Mouse (Mus musculus) testis, postnatal 14 days (tissue): ENCODE measurements around the gene Gm10639.
"Not testable (repeated sequence)": the region's sequence is repeated elsewhere in the genome, so short reads cannot be mapped to it uniquely, and the experiment has no call there.

Source experiments
- DNase-seq: peaks from one replicate; pipeline ENCODE4 v3.0.0; 2021; ENCODE audit warnings: low spot score

Gm10639 gene

DNA sequence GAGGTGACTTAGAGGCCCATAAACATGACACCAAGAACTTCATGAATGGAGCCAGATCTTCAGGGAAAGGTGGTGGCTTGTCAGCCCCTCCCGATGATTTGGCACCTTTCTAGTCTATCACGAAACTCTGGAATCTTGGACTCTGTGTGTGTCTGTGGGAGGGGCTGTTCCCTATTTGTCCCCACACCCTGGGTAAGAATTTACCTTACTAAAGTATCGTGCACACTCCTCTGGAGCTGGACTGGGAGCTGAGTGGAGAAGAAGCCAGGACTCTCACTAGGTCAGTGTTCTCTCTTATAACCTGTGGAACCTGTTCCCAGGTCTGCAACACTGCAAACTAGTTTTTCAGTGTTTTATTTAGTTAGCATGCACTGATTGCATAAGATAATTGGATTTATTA is at the start of gene Gm10639:
Gene Gm10639, plus strand, starts transcription at position 201 of the 400 bp plus-strand sequence.
- DNase-seq, result not testable (repeated sequence)

DNA sequence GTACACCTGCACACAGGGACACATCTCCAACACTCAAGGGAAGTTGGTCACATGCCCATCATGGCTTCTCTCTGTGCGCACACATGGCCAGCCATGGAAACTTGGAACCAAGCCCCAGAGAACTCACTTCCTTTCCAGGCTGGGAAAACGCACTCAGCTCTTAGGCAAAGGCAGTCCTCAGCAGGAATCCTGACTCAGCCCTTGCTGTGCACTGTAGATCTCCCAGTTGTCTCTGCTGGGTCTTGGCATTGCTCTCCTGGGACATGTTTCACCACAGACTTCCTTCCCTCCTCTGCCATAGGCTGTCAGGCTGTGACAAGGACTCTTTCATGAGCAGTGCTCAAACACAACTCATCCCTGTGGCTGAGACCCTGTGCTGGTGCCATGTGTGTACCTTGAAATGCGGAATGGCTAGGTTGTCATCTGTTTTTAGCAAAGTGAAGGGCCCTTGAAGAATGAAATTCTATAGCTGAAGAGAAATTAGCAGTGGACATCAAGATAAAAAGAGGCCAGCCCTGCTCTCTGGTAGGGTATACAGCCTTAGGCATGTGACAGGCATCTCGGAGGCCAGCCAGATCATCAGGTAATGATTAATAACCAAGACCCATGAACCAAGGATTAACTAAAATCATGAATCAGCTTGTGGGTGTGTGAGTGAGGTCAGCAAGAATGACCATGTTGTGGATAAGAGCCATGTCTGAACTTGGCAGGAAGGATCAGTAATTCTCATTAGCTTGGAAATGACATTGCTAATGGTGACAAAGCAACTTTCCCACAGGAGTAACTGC is 33.8 kb upstream of the Gm10639 start:
- DNase-seq, result not testable (repeated sequence)

DNA sequence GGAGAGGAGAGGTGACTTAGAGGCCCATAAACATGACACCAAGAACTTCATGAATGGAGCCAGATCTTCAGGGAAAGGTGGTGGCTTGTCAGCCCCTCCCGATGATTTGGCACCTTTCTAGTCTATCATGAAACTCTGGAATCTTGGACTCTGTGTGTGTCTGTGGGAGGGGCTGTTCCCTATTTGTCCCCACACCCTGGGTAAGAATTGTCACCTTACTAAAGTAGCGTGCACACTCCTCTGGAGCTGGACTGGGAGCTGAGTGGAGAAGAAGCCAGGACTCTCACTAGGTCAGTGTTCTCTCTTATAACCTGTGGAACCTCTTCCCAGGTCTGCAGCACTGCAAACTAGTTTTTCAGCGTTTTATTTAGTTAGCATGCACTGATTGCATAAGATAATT is 32.8 kb upstream of the Gm10639 start, which contains the start of gene Gm3776:
Gene Gm3776, plus strand, starts transcription at position 216 of the 400 bp plus-strand sequence.
- not testable (repeated sequence) for DNase-seq

DNA sequence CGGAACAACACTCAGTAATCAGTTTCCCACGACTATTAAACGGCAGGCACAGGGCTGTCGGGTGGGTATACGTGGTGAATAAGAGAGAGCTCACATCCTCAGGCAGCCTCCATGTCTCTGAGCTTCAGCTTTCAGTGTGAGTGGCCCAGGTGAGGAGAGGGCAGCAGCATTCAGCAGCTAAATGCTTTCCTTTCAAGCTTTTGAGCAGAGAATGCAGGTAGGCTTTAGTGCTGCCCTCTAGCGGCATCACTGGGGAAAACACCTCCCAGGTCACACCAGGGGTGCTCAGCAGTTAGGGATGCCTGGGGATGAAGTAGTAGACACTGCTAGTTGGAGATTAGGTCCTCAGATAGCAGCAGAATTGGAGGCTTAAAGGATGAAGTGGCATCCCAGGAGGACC is 30.0 kb upstream of the Gm10639 start:
- peak; percentile 39 for DNase-seq

DNA sequence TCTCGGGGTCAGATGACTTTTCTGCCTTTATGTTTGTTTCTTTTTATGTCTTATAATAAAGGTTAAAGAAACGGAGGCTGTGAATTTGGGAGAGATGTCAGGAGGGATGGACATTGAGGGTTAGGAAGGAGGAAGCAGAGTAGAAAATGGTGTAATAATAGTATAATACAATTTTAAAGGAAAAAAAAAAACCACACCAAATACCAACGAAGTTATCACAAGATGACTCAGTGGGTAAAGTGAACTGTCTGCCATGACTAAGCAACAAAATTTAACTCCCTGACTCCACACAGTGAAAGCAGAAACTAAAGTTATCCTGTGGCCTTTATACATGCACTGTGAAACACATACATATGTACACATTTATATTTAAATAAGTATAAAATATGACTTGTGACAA is 18.8 kb upstream of the Gm10639 start:
- not testable (repeated sequence) for DNase-seq

DNA sequence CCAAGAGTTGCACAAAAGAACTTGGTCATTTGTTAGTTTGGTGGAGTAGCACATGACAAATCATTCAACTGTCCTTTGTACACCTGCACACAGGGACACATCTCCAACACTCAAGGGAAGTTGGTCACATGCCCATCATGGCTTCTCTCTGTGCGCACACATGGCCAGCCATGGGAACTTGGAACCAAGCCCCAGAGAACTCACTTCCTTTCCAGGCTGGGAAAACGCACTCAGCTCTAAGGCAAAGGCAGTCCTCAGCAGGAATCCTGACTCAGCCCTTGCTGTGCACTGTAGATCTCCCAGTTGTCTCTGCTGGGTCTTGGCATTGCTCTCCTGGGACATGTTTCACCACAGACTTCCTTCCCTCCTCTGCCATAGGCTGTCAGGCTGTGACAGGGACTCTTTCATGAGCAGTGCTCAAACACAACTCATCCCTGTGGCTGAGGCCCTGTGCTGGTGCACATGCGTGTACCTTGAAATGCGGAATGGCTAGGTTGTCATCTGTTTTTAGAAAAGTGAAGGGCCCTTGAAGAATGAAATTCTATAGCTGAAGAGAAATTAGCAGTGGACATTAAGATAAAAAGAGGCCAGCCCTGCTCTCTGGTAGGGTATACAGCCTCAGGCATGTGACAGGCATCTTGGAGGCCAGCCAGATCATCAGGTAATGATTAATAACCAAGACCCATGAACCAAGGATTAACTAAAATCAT is 7.6 kb upstream of the Gm10639 start:
- DNase-seq, result not testable (repeated sequence)

DNA sequence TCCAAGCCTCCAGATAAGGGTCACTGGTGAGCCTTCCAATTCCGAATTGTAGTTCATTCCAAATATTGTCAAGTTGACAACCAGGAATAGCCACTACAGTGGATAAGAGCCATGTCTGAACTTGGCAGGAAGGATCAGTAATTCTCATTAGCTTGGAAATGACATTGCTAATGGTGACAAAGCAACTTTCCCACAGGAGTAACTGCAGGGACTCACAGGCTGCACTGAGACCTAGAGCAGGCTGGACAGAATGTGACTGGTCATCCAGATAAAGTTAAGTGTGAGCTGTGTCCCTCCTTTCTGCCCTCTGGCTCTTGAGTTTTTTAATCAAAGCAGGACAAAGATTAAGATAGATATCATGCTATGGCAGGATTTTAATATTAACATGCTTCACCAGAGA is 660 bp upstream of the Gm10639 start:
- DNase-seq, result not testable (repeated sequence)

DNA sequence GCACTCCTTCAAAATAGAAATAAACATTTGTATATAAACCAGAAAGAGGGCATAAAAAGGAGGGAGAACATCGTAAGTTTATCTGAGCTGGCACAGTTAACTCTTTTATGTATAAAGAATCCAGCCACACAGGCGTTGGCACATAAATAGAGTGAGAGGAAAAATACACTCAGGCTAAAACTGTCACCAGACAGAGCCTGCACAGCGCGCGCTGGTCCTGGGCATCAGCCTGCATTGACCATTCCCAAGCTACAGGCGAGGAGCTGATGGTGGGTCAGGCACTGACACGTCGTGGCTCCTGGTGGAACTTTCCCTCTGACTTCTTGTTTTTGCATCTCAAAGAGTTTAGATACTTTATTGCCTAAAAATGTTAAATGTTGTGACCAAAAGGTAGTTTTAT is 2.7 kb downstream of the Gm10639 start:
- DNase-seq, result not testable (repeated sequence)

DNA sequence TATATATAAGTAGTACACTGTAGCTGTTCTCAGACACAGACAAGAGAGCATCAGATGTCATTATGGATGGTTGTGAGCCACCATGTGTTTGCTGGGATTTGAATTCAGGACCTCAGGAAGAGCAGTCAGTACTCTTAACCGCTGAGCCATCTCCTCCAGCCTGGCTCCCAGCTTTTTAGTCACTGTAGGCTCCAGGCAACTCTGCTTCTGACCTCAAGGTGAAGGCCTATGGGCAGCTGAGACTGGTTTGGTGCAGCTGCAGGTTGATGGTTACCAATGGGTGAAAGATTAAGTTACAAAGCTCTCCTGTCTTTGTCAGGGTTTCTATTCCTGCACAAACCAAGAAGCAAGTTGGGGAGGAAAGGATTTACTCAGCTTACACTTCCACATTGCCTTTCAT is 4.0 kb downstream of the Gm10639 start:
- DNase-seq, result not testable (repeated sequence)

DNA sequence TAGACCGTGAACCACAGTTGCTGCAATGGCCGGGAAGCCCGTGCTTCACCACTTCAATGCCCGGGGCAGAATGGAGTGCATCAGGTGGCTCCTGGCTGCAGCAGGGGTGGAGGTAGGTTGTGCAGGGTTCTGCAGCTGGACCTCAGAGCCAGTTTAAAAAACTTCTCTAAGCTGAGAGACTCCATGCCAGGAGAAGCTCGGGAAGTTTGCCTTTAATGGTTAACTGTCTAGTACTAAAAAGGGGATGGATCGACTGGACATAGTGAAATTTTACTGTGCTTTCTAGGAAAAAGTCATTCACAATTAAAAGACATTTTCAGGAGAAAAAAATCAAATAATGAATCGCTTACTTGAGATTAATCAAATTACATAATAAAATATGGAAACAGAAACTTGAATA is 5.1 kb downstream of the Gm10639 start:
- DNase-seq, result not testable (repeated sequence)

DNA sequence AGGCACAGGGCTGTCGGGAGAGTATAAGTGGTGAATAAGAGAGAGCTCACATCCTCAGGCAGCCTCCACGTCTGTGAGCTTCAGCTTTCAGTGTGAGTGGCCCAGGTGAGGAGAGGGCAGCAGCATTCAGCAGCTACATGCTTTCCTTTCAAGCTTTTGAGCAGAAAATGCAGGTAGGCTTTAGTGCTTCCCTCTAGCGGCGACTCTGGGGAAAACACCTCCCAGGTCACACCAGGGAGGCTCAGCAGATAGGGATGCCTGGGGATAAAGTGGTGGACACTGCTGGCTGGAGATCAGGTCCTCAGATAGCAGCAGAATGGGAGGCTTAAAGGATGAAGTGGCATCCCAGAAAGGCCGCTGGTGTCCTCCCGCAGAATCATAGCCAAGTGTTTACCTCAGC is 6.4 kb downstream of the Gm10639 start:
- not testable (repeated sequence) for DNase-seq

DNA sequence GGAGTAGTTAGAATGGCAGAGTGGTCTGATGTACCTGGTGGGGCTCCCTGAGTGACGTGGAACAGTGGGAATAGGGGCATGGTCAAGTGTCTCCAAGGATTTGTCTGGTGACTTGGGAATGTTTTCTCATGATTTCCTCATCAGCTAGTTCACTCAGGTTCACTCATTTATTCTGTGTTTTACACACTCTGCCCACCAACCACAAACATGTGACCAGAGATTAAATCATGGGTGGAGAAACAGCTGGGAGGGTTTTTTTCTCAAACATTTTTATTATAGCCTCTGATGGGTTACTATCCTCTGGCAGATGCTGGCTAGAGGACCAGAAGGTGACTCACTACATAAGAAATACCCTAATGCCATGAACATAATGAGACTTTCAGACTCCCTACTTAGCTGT is 8.5 kb downstream of the Gm10639 start:
- no peak for DNase-seq

DNA sequence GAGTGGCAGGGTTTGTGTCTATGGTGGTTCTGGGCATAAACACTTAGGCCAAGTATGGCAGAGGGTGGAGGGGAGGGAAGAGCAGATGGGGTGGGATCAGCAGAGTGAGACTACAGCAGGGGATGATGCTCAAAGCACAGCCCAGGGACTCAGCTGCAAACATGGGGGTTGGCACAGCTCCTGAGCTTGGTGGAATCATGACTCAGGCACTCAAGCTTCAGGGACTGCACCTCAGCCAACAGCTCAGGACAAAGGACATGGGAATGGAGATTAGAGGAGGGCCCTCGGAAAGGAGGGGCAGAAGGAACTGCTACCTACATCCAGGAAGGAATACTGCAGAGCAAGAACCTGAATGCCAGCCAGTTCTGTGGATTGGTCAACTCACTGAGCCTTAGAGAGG is 9.4 kb downstream of the Gm10639 start:
- DNase-seq, result not testable (repeated sequence)

DNA sequence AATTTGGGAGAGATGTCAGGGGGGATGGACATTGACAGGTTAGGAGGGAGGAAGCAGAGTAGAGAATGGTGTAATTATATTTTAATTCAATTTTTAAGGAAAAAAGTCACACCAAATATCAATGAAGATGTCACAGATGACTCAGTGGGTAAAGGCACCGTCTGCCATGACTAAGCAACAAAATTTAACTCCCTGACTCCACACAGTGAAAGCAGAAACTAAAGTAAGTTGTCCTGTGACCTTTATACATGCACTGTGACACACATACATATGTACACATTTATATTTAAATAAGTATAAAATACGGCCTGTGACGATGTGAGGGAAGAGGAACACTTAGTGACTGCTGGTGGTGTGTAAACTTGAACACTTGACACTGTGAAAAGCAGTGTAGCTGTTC is 18.4 kb downstream of the Gm10639 start:
- not testable (repeated sequence) for DNase-seq

DNA sequence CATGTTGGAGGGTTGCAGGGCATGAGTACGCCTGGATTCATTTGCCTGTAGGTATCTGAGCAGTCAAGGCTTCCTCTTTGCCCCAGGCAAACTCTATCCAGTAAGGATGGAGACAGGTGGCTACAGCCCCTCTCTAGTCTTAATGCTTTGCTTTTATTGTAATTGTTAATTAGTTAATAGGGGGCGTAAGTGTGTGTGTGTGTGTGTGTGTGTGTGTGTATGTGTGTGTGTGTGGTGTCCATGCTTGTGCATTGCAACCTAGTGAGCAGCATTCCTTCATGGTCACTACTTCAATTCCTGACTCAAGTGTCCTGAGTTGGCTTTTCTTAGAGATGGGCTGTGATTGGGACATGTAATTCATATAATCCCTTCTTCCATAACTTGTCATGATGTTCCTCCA is 25.0 kb downstream of the Gm10639 start, which contains the start of gene Omt2a:
Gene Omt2a, minus strand, starts transcription at position 101 of the 400 bp plus-strand sequence.
- DNase-seq, result no peak

DNA sequence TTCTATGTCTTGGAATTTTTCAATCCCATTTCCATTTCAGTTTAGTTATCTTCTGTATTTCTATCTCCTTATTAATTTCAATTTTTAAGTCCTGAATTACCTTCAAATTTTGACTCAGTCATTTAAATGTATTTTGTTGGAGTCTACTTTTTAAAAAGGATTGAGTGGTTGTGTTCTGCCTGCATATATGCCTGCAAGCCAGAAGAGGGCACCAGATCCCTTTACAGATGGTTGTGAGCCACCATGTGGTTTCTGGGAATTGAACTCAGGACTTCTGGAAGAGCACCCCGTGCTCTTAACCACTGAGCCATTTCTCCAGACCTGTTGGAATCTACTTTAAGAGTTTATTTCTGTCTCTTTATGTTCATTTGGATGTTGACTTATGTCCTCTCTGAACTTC is 29.8 kb downstream of the Gm10639 start:
- no peak for DNase-seq

DNA sequence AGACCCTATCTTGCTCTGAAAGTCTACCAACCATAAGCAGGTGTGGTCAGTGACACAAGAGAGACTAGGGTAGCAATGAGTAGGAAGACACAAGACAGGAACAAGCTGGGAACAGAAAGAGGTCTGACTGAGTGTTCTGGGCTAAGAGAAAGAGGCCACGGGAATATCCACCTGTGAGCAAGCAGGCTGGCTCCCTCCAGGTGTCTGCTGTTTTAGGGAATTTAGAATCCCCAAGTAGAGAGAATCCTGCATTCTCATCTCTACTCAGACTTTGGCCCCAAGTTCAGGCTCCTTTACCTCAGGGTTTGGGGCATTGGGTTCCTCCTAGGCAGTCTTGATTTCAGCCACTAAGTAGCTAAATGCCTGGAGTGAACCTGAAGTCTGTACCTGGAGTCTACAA is 37.6 kb downstream of the Gm10639 start, which contains the start of gene Omt2b:
Gene Omt2b, plus strand, starts transcription at position 301 of the 400 bp plus-strand sequence.
- DNase-seq, result not testable (repeated sequence)

DNA sequence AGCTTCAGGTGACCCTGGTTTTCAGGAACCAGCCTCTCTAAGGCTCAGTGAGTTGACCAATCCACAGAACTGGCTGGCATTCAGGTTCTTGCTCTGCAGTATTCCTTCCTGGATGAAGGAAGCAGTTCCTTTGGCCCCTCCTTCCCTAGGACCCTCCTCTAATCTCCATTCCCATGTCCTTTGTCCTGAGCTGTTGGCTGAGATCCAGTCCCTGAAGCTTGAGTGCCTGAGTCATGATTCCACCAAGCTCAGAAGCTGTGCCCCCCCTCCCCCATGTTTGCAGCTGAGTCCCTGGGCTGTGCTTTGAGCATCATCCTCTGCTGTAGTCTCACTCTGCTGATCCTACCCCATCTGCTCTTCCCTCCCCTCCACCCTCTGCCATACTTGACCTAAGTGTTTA is 47.3 kb downstream of the Gm10639 start:
- DNase-seq, result not testable (repeated sequence)

DNA sequence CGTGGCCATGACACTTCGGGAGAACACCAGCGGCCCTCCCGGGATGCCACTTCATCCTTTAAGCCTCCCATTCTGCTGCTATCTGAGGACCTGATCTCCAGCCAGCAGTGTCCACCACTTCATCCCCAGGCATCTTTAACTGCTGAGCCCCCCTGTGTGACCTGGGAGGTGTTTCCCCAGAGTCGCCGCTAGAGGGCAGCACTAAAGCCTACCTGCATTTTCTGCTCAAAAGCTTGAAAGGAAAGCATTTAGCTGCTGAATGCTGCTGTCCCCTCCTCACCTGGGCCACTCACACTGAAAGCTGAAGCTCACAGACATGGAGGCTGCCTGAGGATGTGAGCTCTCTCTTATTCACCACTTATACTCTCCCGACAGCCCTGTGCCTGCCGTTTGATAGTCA is 50.6 kb downstream of the Gm10639 start:
- peak; percentile 38 for DNase-seq

DNA sequence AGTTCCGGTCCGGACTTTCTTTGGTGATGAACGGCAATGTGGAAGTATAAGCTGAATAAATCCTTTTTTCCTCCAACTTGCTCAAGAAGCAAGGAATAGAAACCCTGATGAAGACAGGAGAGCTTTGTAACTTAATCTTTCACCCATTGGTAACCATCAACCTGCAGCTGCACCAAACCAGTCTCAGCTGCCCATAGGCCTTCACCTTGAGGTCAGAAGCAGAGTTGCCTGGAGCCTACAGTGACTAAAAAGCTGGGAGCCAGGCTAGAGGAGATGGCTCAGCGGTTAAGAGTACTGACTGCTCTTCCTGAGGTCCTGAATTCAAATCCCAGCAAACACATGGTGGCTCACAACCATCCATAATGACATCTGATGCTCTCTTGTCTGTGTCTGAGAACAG is 52.8 kb downstream of the Gm10639 start:
- not testable (repeated sequence) for DNase-seq

DNA sequence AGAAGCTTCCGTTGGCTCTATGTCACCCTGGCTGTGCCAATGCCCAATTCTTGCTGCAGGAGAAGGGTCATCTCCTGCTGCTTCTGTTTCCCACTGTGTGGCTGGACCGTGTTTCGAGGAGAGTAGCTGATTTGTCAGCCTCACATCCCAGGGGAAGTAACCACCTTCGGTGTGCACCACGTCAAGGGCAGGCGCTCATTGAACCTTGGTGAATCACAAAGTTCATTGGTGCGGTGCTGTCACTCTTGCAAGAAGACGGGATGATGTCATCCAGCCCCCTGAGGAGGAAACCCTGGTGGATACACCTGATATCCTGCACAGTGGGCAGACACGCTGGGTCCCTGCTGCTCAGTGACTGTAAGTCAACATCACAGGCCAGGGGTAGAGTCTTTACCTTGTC is 53.3 kb downstream of the Gm10639 start:
- DNase-seq, result not testable (repeated sequence)

DNA sequence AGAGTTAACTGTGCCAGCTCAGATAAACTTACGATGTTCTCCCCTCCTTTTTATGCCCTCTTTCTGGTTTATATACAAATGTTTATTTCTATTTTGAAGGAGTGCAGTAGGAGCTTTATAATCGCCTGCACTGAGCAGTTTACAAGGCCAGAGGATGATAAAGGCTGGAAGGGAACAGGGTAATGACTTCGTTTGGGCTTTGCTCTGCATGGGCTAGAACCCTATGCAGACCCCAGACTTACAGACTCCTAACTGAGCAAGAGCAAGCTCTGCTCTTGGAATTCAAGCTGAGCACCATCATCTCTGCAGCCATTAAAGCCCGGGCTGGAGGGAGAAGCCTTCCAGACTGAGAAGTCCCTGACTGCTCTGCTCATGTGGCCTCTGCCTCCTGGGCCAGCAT is 55.5 kb downstream of the Gm10639 start:
- not testable (repeated sequence) for DNase-seq

DNA sequence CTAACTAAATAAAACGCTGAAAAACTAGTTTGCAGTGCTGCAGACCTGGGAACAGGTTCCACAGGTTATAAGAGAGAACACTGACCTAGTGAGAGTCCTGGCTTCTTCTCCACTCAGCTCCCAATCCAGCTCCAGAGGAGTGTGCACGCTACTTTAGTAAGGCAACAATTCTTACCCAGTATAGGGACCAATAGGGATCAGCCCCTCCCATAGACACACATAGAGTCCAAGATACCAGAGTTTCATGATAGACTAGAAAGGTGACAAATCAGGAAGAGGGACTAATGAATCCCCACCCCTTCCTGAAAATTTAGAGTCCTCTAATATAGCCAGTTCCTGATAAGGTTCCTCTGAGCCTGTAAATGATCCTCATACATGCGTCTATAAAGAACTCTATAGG is 57.3 kb downstream of the Gm10639 start:
- no peak for DNase-seq
